Mouse (Mus musculus) telencephalon, adult 2 months (tissue): ENCODE measurements at regions not wholly inside any gene's neighbourhood (a gene's known extent, or its start where the extent isn't known, plus 50 kb on each side); places are given as distances from the start of the nearest gene placed in this dataset.
"Not testable (repeated sequence)": the region's sequence is repeated elsewhere in the genome, so short reads cannot be mapped to it uniquely, and the experiment has no call there.

Source experiments
- DNase-seq: peaks from one replicate; pipeline ENCODE4 v3.0.0-alpha.2; 2011; ENCODE audit warnings: low read depth, low spot score

DNA sequence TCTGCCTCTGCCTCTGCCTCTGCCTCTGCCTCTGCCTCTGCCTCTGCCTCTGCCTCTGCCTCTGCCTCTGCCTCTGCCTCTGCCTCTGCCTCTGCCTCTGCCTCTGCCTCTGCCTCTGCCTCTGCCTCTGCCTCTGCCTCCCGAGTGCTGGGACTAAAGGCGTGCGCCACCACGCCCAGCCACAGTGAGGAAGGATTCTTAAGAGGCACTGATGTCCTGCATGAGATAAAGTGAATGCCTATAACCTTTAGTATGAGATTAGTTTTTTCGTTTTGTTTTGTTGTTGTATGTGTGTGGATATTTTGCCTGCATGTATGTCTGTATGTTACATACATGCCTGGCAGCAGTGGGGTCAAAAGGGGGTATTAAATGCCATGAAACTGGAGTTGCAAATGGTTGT is 63.2 kb downstream of the Hlx start:
- DNase-seq, result not testable (repeated sequence)

DNA sequence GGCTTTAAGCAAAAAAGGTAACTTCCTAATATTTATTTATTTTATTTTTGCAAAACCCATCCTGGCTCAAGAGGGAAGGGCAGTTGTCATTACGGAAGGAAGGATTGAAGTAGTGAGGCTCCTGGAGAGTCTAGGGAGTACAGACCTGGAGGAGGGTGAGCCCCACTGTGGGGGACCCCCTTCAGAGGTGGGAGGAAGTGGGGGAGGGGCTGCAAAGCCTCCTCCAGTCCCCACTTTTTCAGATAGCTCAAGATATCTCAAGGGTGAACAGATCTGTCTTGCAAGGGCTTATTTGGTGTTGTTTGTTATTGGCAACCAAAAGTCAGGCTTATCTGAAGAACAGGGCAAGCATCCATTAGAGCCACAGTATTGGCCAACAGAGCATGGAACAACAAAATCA is 64.0 kb downstream of the Hlx start:
- no peak for DNase-seq

DNA sequence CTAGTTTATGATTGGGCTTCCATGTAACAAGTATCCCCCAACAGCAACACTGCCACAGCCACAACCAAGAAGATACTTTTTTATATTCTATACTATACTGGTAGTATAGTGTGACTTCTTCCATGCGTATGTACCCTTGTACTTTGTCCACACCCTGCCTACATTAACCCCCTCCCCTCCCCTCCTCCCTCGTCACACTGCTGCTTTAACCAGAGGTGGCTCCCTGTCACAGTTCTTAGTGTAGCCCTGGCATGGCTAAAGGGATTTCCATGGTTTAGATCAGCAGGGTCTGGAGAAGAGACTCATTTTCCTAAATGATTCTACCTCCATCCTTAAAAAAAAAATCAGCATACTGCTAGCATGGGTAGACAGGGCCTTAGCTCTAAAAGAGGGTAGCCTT is 64.4 kb downstream of the Hlx start:
- DNase-seq, result no peak

DNA sequence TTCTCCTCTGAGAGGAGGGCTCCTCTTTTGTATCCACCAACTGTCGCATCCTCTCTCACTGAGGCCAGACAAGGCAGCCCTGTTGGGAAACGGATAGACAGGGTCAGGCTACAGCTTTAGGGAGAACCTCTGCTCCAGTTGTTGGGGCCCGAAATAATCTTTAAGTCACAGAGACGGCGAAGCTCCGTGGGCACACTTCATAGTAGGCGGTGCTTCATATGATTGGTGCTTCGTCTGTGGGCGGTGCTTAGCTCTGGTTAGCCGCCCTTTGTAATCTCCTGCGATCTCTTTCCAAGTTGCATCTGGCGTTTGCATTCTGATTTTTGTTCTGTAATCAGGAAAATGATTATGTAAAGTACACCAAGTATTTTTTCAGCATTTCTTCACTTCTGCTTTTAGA is 67.2 kb downstream of the Hlx start:
- DNase-seq, result no peak

DNA sequence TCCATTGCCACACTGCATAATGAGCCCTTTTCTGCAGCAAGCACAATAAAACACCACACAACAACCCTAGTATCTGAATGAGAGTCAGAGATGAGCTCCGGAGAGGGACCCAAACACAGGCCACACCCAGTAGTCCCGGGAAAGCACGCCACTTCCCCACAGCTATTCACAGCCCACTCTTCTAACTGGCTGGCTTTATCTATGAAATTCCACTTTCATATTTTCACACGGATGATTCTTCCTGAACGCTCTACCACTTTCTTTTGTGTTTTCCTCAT is 68.4 kb downstream of the Hlx start:
- no peak for DNase-seq

DNA sequence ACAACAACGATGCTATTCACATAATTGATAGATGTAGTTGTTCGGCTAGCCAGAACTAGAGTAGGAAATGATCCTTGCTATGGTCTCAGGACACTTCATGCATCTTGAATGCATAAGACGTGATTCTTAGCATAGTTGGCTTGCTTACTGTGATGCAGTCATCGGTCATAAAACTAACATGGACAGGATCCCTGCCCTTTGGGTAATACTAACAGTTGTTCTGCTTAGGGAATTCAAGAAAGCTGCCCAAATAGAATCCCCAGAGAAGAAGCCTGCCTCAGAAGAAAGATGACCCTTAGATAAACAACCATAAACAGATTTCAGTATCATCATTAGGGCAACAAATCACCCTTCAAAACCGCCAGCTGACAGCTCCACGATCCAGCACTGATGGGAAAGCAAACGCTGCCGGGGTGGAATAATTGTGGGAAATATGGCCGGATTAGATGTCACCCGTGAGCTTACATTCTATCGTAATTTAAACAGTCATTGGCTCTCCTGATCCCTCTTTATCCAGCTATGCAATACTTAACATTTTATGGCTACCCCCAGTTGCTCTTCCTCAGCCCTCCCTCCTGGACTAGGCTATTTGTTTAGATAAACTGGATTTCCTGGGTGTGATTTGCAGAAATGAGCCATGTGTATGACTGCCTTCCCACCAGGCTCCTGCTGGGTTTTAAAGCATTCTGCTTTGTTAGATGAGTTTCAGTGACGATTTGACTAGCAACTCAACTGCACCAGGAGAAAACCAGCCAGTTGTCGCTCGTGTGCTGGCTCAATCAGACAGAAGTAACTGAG is 68.9 kb downstream of the Hlx start:
- no peak for DNase-seq

DNA sequence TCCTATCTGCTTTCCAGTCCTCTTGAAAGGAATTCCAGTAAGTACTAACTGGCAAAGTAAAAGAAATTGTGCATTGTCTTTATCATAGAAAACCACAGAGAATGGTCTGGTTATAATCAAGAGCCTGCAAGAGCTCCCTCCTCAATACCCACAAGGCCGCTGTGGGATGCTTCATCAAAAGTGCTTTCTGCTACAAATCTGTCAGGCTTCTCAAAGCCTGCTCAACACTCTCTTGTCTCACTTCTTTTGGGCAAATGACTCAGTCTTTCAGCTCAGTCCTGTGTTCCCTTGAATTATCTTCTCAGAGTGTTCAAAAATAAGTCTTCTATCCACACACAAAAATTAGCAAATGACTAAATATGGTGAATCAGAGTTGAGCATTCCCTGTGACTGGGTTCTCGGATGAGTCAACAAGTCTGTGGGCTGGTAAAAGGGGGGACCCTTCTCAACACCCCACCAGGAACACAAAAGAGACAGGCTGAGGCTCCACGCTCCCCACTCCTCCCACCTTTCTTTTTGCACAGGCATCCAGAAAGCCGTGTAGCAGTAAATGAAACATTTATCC is 81.8 kb downstream of the Hlx start:
- DNase-seq, result peak; percentile 65

DNA sequence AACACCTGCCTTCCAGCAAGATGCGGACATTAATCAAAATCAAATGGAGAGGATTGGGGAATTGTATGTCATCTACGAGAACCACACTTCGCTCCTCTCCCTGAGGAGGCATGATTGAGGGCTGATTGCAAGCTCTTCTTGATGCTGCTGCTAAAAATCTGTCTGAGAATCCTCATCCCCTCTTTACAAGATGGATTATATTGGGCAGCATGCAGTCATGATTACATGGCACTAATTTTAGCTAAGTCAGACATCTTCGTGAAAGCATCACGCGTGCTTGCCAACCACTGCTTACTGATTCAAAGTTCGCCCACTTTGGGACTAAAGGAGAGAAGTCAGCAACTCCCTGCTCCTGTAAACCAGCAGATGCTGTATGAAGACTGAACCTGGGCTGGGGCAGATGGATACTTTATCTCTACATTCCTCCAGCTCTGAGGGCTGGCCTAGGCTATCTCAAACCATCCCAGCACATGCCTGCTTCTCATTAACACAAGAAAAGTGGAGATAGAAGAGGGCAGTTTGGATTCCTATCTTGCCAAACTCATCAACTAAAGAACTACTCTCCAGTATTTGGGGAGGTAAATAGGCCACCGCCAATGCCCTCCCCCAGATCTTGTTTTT is 84.4 kb downstream of the Hlx start:
- peak; percentile 41 for DNase-seq

DNA sequence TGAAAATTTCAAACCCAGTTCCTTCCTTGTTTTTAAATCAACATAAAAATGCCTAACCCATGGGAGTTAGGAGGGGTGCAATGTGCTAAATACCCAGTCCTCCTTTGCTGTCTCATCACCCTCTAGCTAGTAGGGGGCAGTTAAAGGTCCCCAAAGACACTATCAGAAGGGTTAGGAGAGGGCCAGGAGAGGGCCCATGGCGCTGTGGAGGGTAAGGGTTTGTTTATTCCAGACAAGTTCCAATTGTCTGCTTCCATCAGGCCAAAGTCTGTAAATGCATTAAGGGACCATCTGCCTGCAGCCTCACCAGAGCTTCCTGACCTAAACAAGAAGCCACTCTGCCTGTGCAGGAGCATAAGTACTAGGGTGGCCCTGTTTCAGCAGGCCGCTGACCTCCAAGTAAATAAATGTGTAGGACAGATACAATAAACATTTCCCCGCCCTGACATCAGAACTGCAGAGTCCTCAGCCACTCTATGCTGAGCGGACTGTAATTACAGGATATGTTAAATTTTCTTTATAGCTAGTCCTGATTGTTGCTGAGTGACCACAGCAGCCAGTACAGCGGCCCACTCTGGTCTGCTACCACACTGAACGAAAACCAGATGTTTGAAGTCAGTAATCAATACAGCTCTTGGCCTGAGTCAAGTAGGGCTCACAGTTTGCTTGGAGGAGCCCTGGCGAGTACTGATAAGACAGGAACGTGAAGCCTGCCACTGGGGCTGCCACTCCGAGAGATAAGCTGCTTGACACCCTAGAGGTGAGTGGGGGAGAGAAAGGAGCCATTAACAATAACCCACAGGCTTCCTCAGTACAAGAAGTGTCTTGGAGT is 87.4 kb downstream of the Hlx start:
- DNase-seq, result no peak

DNA sequence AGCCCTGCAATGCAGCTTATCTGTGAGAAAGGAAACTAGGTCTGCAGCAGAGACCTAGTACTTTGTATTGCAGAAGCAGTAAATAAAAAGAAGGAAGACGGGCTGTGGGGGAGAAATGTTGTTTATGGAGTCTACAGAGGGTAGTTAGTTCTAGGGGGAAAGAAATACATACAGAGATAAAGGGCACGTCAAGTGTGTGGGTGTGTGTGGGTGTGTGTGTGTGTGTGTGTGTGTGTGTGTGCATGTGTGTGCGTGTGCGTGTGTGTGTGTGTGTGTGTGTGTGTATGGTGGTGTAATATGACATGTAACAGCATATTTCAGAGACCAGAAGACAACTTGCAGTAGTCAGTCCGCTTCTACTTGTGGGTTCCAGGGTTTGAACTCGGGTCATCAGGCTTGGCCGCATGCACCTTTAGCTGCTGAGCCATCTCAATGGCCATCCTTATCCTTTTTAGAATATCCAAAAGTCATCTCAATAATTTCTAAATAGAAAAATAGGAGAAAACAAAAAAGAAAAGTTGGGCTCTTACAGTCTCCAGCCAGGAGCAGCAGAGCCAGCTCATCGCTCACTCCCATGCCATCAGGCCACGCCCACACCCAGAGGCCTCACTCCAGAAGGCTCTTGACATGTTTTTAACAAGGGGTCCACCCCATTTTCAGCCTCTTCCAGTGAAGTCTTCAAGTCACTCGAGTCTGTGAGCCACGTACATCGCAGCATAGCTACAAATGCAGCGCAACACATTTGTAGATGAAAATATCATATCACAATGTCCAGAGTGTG is 101.5 kb downstream of the Hlx start:
- no peak for DNase-seq

DNA sequence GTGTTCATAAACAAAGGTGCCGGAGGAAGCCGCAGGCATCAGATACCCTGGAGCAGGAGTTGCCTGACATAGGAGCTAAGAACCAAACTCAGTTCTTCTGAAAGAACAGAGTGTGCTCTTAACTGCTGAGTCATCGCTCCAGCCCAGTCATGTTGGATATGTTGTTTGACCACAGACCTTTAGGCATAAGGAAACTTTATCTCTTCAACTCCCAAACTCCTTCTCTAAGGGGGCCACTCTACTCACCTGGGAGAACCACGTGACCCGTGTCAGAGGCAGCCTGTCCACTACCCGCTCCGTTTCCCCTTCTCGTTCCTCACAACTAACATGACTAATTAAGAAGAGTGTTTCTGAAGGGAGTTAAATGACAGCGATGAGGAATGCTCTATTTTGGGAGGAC is 103.2 kb downstream of the Hlx start:
- DNase-seq, result no peak

DNA sequence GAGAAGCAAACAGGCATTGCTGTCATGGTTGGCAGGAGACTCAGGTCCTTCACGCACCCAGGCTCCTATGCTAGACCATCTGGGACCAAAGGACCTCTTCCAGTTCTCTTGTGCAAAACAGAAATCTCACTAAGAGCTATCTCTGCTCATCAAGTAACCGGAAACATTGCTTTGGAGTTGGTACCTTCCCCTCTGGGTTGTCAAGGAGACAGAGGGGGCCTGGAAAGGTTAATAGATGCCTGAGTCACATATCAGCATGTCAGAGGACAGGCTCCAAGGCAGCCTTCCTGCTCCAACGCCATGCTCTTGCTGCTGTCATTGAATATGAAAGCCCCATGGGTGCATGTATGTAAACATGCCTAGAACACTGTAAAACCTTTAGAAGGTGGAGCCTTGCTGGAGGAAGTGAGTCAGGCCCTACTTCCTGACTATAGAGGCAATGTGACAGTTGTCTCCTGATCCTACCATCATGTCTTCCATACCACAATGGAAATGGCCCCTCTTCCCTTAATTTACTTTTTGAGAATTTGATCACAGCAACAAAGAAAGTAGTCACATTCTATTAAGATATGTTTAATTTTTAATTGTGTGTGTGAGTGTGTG is 103.8 kb downstream of the Hlx start:
- DNase-seq, result no peak

DNA sequence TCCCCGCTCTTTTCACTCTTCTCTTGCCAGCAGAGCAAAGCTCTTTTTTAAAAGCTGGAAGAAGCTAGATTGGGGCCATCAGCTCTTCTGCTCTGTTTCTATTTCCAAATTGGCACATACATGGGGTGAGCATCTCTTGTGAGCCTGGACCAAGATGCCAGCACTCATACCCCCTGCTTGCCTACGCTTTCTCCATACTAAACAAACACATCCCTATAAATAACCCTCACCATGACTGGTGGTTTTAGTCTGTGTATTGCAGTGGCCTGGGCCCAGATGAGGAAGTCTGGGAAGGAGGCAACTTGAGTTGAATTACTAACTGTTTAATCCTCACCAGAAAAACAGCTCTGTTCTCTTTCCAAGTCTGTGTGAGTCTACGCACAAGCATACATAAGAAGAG is 110.0 kb downstream of the Hlx start:
- no peak for DNase-seq

DNA sequence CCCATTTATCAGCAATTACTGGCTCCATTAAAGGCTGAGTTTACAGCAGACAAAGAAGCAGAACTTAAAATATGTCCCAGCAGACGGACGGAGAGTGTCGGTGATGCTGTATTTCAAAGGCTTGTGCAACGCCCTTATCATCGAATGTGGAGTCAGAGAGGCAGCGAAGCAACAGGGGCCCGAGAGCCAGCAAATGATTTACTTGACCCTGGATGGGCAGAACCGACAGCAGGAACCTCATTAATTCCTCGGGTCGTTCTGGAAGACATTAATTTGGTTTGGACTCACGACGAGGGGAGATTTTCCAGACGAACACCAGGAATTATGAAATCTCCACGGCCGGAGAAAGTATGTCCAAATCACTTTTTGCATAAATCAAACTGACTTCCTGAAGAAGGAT is 110.5 kb downstream of the Hlx start:
- DNase-seq, result no peak

DNA sequence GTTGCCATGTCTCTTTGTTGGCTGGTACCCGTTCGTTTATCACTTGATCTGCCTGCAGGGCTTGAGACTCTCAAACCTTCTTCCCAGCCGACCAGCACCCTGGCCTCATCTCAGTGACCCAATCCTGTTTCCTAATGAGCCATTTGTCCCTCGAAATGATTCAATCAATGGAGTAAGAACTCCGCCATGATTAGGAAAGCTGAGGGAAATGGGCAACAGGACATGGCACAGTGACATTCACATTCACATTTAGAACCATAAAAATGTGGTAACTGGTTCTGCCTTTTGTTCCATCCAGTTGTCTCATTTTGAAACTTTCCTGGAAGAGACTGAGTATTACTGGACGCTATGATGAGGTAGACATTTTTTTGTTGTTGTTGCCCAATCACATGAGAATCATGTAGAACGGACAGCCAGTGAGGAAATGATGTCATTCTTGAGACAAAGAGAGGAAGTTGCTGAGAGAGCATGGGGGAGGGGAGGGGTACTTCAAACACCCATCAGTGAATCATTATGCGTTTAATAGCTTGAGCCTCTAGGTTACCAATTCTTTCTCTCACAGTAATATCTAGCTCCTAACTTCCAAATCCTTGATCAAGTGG is 114.5 kb downstream of the Hlx start:
- no peak for DNase-seq

DNA sequence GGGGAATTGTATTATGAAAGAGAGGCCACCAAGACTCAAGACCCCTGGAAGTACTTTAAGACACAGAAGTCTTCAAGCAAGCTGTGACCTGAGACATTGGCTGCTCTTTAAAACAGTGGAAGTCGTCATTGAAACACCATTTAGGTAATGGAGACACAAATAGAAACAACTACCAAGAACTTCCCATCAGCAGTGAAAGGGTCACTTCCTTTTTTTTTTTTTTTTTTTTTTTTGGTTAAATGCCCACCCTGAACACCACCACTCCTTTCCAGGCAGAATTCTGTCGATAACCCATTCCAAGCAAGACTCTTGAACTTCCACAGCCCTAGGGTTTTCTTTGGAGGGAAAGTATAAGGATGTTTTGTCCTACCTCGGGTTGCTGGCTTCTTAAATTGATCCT is 116.4 kb downstream of the Hlx start:
- DNase-seq, result no peak

DNA sequence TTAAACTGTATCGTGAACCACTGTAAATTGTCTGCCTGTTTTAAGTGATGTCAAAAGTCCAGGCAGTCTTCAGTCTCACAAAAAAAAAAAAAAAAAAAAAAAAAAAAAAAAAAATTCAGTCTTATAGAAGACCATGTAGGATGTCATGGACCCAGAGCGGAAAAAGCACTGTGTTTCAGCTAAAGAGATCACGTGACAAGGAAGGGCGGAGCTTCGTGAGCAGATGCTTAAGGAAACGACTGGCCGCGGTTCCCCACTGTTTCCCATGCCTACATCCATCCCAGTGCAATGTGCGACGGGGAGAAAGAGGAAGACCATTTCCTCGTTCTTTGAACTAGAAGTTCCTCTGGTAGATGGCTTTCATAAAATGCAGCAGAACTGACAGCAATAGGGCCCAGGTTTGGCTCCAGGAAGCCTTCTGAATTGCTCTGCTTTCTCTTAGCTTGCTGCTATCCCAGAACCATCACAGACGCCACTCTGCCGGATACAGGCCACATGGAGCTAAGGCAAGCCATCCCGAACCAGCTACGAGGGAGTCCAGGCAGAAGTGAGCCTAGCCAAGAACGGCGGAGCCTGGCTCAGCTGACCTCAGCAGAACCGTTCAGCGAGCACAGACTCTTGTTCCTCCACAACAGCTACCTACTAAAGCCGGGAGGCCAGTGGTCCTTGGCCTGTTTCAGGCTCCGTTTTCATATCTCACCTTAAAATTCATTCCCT is 117.6 kb downstream of the Hlx start:
- DNase-seq, result no peak

DNA sequence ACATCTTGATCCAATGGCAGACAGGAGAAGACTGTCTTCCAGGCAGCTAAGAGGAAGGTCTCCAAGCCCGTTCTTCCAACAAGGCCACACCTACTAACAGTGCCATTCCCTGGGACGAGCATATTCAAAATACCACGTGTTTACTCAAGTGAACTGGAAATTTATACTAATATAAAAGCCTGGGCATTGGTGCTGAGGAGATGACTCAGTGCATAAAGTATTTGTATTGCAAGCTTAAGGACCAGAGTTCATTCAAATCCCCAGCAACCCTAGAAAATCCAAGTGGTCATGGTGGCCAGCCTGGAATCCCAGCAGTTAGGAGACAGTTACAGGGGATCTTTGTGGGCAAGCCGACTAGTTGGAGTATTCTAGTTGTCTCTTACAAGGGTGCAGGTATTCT is 119.5 kb downstream of the Hlx start:
- no peak for DNase-seq

DNA sequence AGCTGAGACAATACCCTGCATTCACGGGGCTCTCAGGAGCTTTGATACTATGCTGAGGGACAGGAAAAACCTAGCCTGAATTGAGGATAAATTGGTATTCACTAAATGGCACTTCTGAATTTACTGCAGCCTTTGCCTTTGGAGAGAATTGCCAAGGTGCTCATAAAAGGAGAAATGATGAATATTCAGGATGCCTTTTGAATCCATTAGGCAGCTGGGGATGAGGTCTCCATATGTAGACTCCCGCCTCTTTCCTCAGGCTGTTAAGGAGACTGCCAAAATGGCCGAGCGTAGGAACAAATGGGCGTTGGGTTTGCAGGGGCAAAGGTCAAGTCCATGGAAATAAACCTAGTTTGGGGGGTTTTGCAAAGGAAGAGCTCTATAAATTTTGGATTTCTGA is 123.5 kb downstream of the Hlx start:
- no peak for DNase-seq

DNA sequence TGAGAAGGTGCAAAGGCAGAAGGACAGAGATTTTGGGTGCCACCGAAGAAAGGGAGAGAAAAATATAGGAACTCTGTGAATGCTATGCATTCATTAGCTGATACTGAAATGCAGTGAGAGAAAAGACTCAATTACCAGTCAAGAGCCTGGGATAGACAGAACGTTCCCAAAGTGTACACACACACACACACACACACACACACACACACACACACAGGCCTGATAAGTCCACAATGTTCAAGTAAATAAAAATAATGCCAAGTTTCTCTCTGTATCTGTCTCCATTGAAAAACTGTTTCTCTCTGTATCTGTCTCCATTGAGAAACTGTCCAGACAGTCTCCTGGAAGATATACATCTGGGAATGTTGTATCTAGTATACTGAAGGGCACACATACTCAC is 124.1 kb downstream of the Hlx start:
- no peak for DNase-seq
